Mouse (Mus musculus) urinary bladder, postnatal 14 days (tissue): ENCODE measurements around the gene Eif4enif1.
A peak's percentile ranks its signal among the peaks of the same experiment; 100 is the strongest.
"Not testable (repeated sequence)": the region's sequence is repeated elsewhere in the genome, so short reads cannot be mapped to it uniquely, and the experiment has no call there.

ENCODE experiments used
- DNase-seq: peaks from one replicate; pipeline ENCODE4 v3.0.0; 2021; ENCODE audit warnings: low spot score

The Eif4enif1 gene

GRCm38 (mm10) chr11:3181250-3181649 is 20.9 kb upstream of the Eif4enif1 start:
- peak; percentile 82 for DNase-seq

GRCm38 (mm10) chr11:3181971-3182370 is 20.2 kb upstream of the Eif4enif1 start:
- DNase-seq, result not testable (repeated sequence)

GRCm38 (mm10) chr11:3182707-3183106 is 19.5 kb upstream of the Eif4enif1 start:
- not testable (repeated sequence) for DNase-seq

GRCm38 (mm10) chr11:3193363-3193762 is 8.8 kb upstream of the Eif4enif1 start, which contains the start of gene Sfi1:
Gene Sfi1, minus strand, starts transcription at chr11:3193463.
- no peak for DNase-seq

GRCm38 (mm10) chr11:3200636-3201035 is 1.6 kb upstream of the Eif4enif1 start:
- not testable (repeated sequence) for DNase-seq

GRCm38 (mm10) chr11:3201326-3202230 is 614 bp upstream of the Eif4enif1 start:
- DNase-seq, result no peak

GRCm38 (mm10) chr11:3202781-3203441 is 719 bp downstream of the Eif4enif1 start:
- DNase-seq, result peak; percentile 43

GRCm38 (mm10) chr11:3203771-3204170 is 1.6 kb downstream of the Eif4enif1 start:
- no peak for DNase-seq

GRCm38 (mm10) chr11:3205207-3205606 is 3.0 kb downstream of the Eif4enif1 start:
- no peak for DNase-seq

GRCm38 (mm10) chr11:3206783-3207182 is 4.6 kb downstream of the Eif4enif1 start:
- no peak for DNase-seq

- no peak for DNase-seq
Measured at GRCm38 (mm10) chr11:3212526-3212925, 10.3 kb downstream of the Eif4enif1 start.

- no peak for DNase-seq
Measured at GRCm38 (mm10) chr11:3223105-3223504, 20.9 kb downstream of the Eif4enif1 start.

GRCm38 (mm10) chr11:3227113-3227512 is 24.9 kb downstream of the Eif4enif1 start:
- DNase-seq, result no peak

- no peak for DNase-seq
Measured at GRCm38 (mm10) chr11:3232248-3232647, 30.1 kb downstream of the Eif4enif1 start.

GRCm38 (mm10) chr11:3233704-3234103 is 31.5 kb downstream of the Eif4enif1 start:
- DNase-seq, result no peak

GRCm38 (mm10) chr11:3235277-3235676 is 33.1 kb downstream of the Eif4enif1 start:
- DNase-seq, result no peak

- no peak for DNase-seq
Measured at GRCm38 (mm10) chr11:3242395-3242794, 40.2 kb downstream of the Eif4enif1 start.

- no peak for DNase-seq
Measured at GRCm38 (mm10) chr11:3243771-3244170, 41.6 kb downstream of the Eif4enif1 start.

GRCm38 (mm10) chr11:3247387-3247786 is 45.2 kb downstream of the Eif4enif1 start:
- DNase-seq, result no peak

GRCm38 (mm10) chr11:3259537-3259936 is 57.3 kb downstream of the Eif4enif1 start:
- DNase-seq, result no peak

- peak; percentile 13 for DNase-seq
Measured at GRCm38 (mm10) chr11:3265291-3266078, 63.3 kb downstream of the Eif4enif1 start.

- peak; percentile 95 for DNase-seq
Measured at GRCm38 (mm10) chr11:3266079-3266685, 64.0 kb downstream of the Eif4enif1 start, which contains the start of gene Drg1. Gene Drg1, minus strand, starts transcription at chr11:3266415.
